Mouse (Mus musculus) embryonic facial prominence, embryonic 12.5 days (tissue): ENCODE measurements at regions not wholly inside any gene's neighbourhood (a gene's known extent, or its start where the extent isn't known, plus 50 kb on each side); places are given as distances from the start of the nearest gene placed in this dataset.

Experiments
- ATAC-seq: fragments of 200-750 bp; cut with Nextera tagmentation; 2 replicates; pipeline ENCODE4 v1.8.0; 2017; ENCODE audit not compliant: insufficient number of reproducible peaks, insufficient read depth, low FRiP score, low TSS enrichment
- H3K27ac ChIP-seq: fragments of 300-500 bp; sonication (generic); 2 replicates; pipeline ENCODE4 v1.5.1; 2016; ENCODE audit warnings: mild to moderate bottlenecking
- H3K27me3 ChIP-seq: fragments of 300-500 bp; sonication (generic); 2 replicates; pipeline ENCODE4 v1.6.1; 2016; ENCODE audit warnings: mild to moderate bottlenecking, moderate library complexity
- H3K36me3 ChIP-seq: fragments of 300-500 bp; sonication (generic); 2 replicates; pipeline ENCODE4 v1.6.1; 2016; ENCODE audit warnings: mild to moderate bottlenecking
- H3K4me1 ChIP-seq: fragments of 300-500 bp; sonication (generic); 2 replicates; pipeline ENCODE4 v1.6.1; 2016
- H3K4me2 ChIP-seq: fragments of 300-500 bp; sonication (generic); replicated peaks from 2 replicates; pipeline ENCODE4 v1.6.1; 2016; ENCODE audit warnings: mild to moderate bottlenecking, moderate library complexity
- H3K4me3 ChIP-seq: fragments of 300-500 bp; sonication (generic); 2 replicates; pipeline ENCODE4 v1.5.1; 2016; ENCODE audit warnings: mild to moderate bottlenecking
- H3K9ac ChIP-seq: fragments of 300-500 bp; sonication (generic); 2 replicates; pipeline ENCODE4 v1.6.1; 2016; ENCODE audit warnings: mild to moderate bottlenecking, moderate library complexity
- H3K9me3 ChIP-seq: fragments of 300-500 bp; sonication (generic); 2 replicates; pipeline ENCODE4 v1.6.1; 2016; ENCODE audit warnings: mild to moderate bottlenecking, moderate library complexity
- WGBS: fragments of 180-500 bp; shearing (Covaris S2); methylation state at CpG from one replicate; pipeline ENCODE4 v1.1.7; 2016; 5-methylcytosine and 5-hydroxymethylcytosine counted together

GRCm38 (mm10) chr12:59582587-59582986, 363.1 kb upstream of the Fbxo33 start:
- Histone ChIP-seq H3K9ac (no peak overlapping the region), H3K4me1 (no peaks in the 10 kb centered on the region), H3K4me2 (no peak overlapping the region), H3K9me3 (no peaks in the 10 kb centered on the region), H3K27ac (no peak overlapping the region), H3K36me3 (no peaks in the 10 kb centered on the region), H3K27me3 (no peaks in the 10 kb centered on the region), H3K4me3 (no peak overlapping the region)
- no peak for ATAC-seq
- 76% methylated on average over 1 of the region's 1 CpGs for WGBS

GRCm38 (mm10) chr12:59579694-59580093, 360.2 kb upstream of the Fbxo33 start:
- H3K4me1 ChIP-seq, result no peaks in the 10 kb centered on the region
- no peaks in the 10 kb centered on the region for H3K36me3 ChIP-seq
- no peaks in the 10 kb centered on the region for H3K27me3 ChIP-seq
- 89% methylated on average over 5 of the region's 5 CpGs for WGBS
- H3K9me3 ChIP-seq, result no peaks in the 10 kb centered on the region
- no peak overlapping the region for H3K27ac ChIP-seq
- H3K4me2 ChIP-seq, result no peak overlapping the region
- no peak overlapping the region for H3K9ac ChIP-seq
- no peak for ATAC-seq
- H3K4me3 ChIP-seq, result no peak overlapping the region

GRCm38 (mm10) chr12:59563960-59564359, 344.4 kb upstream of the Fbxo33 start:
- H3K9me3 ChIP-seq, result no peaks in the 10 kb centered on the region
- no peaks in the 10 kb centered on the region for H3K4me1 ChIP-seq
- no peak overlapping the region for H3K4me3 ChIP-seq
- H3K9ac ChIP-seq, result no peak overlapping the region
- H3K27me3 ChIP-seq, result no peaks in the 10 kb centered on the region
- WGBS, result 85% methylated on average over 3 of the region's 3 CpGs
- no peaks in the 10 kb centered on the region for H3K36me3 ChIP-seq
- H3K27ac ChIP-seq, result no peak overlapping the region
- ATAC-seq, result no peak
- no peak overlapping the region for H3K4me2 ChIP-seq

- Histone ChIP-seq H3K36me3 (no peaks in the 10 kb centered on the region), H3K4me3 (no peak overlapping the region), H3K27me3 (no peaks in the 10 kb centered on the region), H3K27ac (no peak overlapping the region), H3K4me2 (no peak overlapping the region), H3K9me3 (no peaks in the 10 kb centered on the region), H3K4me1 (no peaks in the 10 kb centered on the region), H3K9ac (no peak overlapping the region)
- ATAC-seq, result no peak
- 85% methylated on average over 2 of the region's 2 CpGs for WGBS
These were observed 320.3 kb upstream of the Fbxo33 start for GRCm38 (mm10) chr12:59539788-59540187.

- Histone ChIP-seq H3K36me3 (no peaks in the 10 kb centered on the region), H3K9ac (no peak overlapping the region), H3K4me2 (no peak overlapping the region), H3K9me3 (no peaks in the 10 kb centered on the region), H3K27me3 (no peaks in the 10 kb centered on the region), H3K4me3 (no peak overlapping the region), H3K27ac (no peak overlapping the region), H3K4me1 (no peaks in the 10 kb centered on the region)
- WGBS, result 88% methylated on average over 4 of the region's 4 CpGs
- ATAC-seq, result no peak
These were observed 311.0 kb upstream of the Fbxo33 start for GRCm38 (mm10) chr12:59530521-59530920.

- Histone ChIP-seq H3K9me3 (no peaks in the 10 kb centered on the region), H3K4me2 (no peak overlapping the region), H3K27me3 (no peaks in the 10 kb centered on the region), H3K36me3 (no peaks in the 10 kb centered on the region), H3K4me1 (no peaks in the 10 kb centered on the region), H3K4me3 (no peak overlapping the region), H3K27ac (no peak overlapping the region), H3K9ac (no peak overlapping the region)
- no peak for ATAC-seq
- 61% methylated on average over 2 of the region's 2 CpGs for WGBS
These were observed 303.8 kb upstream of the Fbxo33 start for GRCm38 (mm10) chr12:59523368-59523767.

- H3K4me3 ChIP-seq, result no peak overlapping the region
- no peak for ATAC-seq
- no peak overlapping the region for H3K27ac ChIP-seq
- H3K36me3 ChIP-seq, result no peaks in the 10 kb centered on the region
- no peaks in the 10 kb centered on the region for H3K4me1 ChIP-seq
- no peak overlapping the region for H3K9ac ChIP-seq
- WGBS, result 92% methylated on average over 3 of the region's 3 CpGs
- H3K27me3 ChIP-seq, result no peaks in the 10 kb centered on the region
- H3K4me2 ChIP-seq, result no peak overlapping the region
- no peaks in the 10 kb centered on the region for H3K9me3 ChIP-seq
These were observed 302.4 kb upstream of the Fbxo33 start for GRCm38 (mm10) chr12:59521946-59522345.

- Histone ChIP-seq H3K9me3 (no peaks in the 10 kb centered on the region), H3K4me3 (no peak overlapping the region), H3K9ac (no peak overlapping the region), H3K36me3 (no peaks in the 10 kb centered on the region), H3K4me2 (no peak overlapping the region), H3K27me3 (no peaks in the 10 kb centered on the region), H3K27ac (no peak overlapping the region), H3K4me1 (no peaks in the 10 kb centered on the region)
- no peak for ATAC-seq
- WGBS, result 80% methylated on average over 4 of the region's 4 CpGs
These were observed 290.3 kb upstream of the Fbxo33 start for GRCm38 (mm10) chr12:59509857-59510256.

GRCm38 (mm10) chr12:59509175-59509574, 289.6 kb upstream of the Fbxo33 start:
- WGBS, result 41% methylated on average over 2 of the region's 2 CpGs
- Histone ChIP-seq H3K9me3 (no peaks in the 10 kb centered on the region), H3K27me3 (no peaks in the 10 kb centered on the region), H3K4me2 (no peak overlapping the region), H3K36me3 (no peaks in the 10 kb centered on the region), H3K27ac (no peak overlapping the region), H3K9ac (no peak overlapping the region), H3K4me3 (no peak overlapping the region), H3K4me1 (no peaks in the 10 kb centered on the region)
- ATAC-seq, result no peak

- no peak overlapping the region for H3K27ac ChIP-seq
- H3K4me1 ChIP-seq, result no peaks in the 10 kb centered on the region
- H3K4me3 ChIP-seq, result no peak overlapping the region
- no peaks in the 10 kb centered on the region for H3K9me3 ChIP-seq
- H3K9ac ChIP-seq, result no peak overlapping the region
- WGBS, result 29% methylated on average over 1 of the region's 1 CpGs
- no peaks in the 10 kb centered on the region for H3K27me3 ChIP-seq
- H3K36me3 ChIP-seq, result no peaks in the 10 kb centered on the region
- no peak overlapping the region for H3K4me2 ChIP-seq
- ATAC-seq, result no peak
These were observed 287.9 kb upstream of the Fbxo33 start for GRCm38 (mm10) chr12:59507431-59507830.

- Histone ChIP-seq H3K4me3 (no peak overlapping the region), H3K4me1 (no peaks in the 10 kb centered on the region), H3K9me3 (no peaks in the 10 kb centered on the region), H3K27ac (no peak overlapping the region), H3K27me3 (no peaks in the 10 kb centered on the region), H3K9ac (no peak overlapping the region), H3K4me2 (no peak overlapping the region), H3K36me3 (no peaks in the 10 kb centered on the region)
- no peak for ATAC-seq
- WGBS, result 94% methylated on average over 1 of the region's 1 CpGs
These were observed 277.9 kb upstream of the Fbxo33 start for GRCm38 (mm10) chr12:59497434-59497833.

- 74% methylated on average over 6 of the region's 6 CpGs for WGBS
- Histone ChIP-seq H3K27ac (no peak overlapping the region), H3K9me3 (no peaks in the 10 kb centered on the region; the same call in 1 of the 2 replicates), H3K4me3 (no peak overlapping the region), H3K4me2 (no peak overlapping the region), H3K4me1 (no peaks in the 10 kb centered on the region), H3K36me3 (no peaks in the 10 kb centered on the region), H3K27me3 (no peaks in the 10 kb centered on the region), H3K9ac (no peak overlapping the region)
- no peak for ATAC-seq
These were observed 268.5 kb upstream of the Fbxo33 start for GRCm38 (mm10) chr12:59488019-59488418.

- H3K36me3 ChIP-seq, result no peaks in the 10 kb centered on the region
- no peaks in the 10 kb centered on the region for H3K4me1 ChIP-seq
- H3K27me3 ChIP-seq, result no peaks in the 10 kb centered on the region
- H3K9ac ChIP-seq, result no peak overlapping the region
- no peak overlapping the region for H3K27ac ChIP-seq
- no peak for ATAC-seq
- no peak overlapping the region for H3K4me3 ChIP-seq
- no peaks in the 10 kb centered on the region; the same call in 1 of the 2 replicates for H3K9me3 ChIP-seq
- 82% methylated on average over 1 of the region's 1 CpGs for WGBS
- H3K4me2 ChIP-seq, result no peak overlapping the region
These were observed 268.0 kb upstream of the Fbxo33 start for GRCm38 (mm10) chr12:59487507-59487906.
